Mouse (Mus musculus) C2C12 (cell line): ENCODE measurements around the gene Spata32.

Experiments used
- CTCF ChIP-seq: IDR thresholded peaks from one replicate; pipeline ENCODE4 v1.5.1; 2011; ENCODE audit not compliant: control insufficient read depth, insufficient read depth, insufficient read length
- FOSL1 ChIP-seq: IDR thresholded peaks from one replicate; pipeline ENCODE4 v1.8.0; 2011; ENCODE audit warnings: mild to moderate bottlenecking, low read length; ENCODE audit not compliant: poor library complexity, insufficient read depth, severe bottlenecking
- MAX ChIP-seq: IDR thresholded peaks from one replicate; pipeline ENCODE4 v1.6.1; 2011; ENCODE audit warnings: mild to moderate bottlenecking, control low read depth
- MYOG ChIP-seq: IDR thresholded peaks from one replicate; pipeline ENCODE4 v1.6.1; 2011; ENCODE audit not compliant: control insufficient read depth, insufficient read length; ENCODE audit errors: extremely low read depth
- USF1 ChIP-seq: IDR thresholded peaks from one replicate; pipeline ENCODE4 v1.6.1; 2011; ENCODE audit warnings: low read depth, mild to moderate bottlenecking, control low read depth, moderate library complexity

GRCm38 (mm10) chr11:103169664-103170063, 48.6 kb downstream of the Spata32 start:
- no peak for TF ChIP-seq CTCF
- TF ChIP-seq USF1, result no peak
- TF ChIP-seq MAX, result no peak
- no peak for TF ChIP-seq MYOG
- TF ChIP-seq FOSL1, result no peak
